Mouse (Mus musculus): ENCODE measurements around the gene Il16.

Il16 gene

DNA sequence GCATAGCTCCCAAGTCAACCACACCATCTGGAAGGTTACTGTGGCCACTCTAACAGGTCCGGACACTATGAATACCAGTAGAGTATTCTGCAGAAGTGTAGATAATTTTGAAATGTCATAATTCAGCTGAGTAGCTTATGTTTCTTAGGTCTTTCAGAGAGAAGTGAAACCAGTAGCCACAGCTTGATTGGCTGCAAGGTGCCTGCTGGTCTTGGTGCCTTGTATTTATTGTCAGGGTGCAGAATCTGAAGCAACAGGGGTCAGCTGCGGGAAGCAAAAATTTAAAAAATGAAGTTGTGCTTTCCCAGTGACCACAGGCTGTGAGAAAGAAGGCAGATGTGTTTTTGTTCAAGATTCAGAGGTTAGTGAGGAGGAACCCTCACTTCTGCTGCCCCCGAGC is 129.3 kb downstream of the Il16 start:
- DNase-seq (ENCODE audit: extremely low spot score, low read depth, low spot score), result no peak

DNA sequence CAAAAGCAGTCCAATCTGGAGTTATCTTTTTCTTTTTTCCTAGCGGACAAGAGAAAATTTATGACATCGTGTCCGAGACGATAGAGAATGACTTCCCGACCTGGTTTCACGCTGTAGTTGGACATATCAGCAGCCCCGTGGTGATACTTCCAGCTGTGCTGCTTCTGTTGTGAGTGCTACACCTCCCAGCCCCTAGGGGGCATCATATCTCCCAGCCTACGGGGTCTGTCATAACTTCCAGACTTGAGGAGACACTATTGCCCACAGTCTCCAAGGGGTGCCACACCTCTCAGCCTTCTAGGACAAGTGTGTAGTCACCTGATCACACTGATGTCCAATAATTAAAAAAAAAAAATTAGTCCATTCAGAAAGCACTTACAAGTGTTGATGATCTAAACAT is 129.7 kb downstream of the Il16 start:
- no peak for DNase-seq (ENCODE audit: extremely low spot score, low read depth, low spot score)

DNA sequence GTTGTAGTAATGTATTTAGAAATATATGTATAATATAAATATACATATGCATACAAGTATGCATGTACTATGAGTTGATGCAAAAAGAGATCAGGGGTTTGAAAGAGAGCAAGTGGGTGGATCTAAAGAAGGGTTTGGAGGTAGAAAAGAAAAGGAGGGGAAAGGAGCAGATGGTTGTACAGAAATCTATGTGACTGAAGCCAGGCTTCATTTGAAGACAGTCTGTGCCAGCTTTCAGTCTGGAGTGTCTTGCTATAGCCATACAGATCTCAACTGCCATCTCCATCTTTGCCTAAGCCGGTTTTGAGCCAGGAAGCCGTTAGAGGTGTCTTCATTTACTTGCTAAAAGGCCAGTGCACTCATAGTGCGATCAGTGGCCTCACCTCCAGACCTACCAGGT is 130.3 kb downstream of the Il16 start:
- no peak for DNase-seq (ENCODE audit: extremely low spot score, low read depth, low spot score)

DNA sequence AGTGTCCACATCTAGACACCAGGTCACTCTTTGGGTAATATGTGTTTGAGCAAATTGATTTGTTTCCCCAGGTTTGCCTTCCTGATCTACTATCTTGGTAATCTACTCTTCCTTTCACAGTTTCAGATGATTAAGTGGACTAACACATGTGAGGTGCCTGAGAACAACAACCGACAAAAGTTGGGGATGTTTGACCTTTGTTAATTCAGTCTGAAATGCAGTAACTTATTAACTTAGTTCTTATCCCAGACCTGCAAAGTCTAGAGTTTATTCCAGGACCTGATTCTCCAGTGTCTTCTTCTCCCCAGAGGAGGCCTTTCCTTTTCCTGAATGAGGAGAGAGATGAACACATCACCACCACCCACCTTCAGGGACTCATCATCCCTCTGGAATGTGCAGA is 133.6 kb downstream of the Il16 start:
- no peak for DNase-seq (ENCODE audit: extremely low spot score, low read depth, low spot score)

DNA sequence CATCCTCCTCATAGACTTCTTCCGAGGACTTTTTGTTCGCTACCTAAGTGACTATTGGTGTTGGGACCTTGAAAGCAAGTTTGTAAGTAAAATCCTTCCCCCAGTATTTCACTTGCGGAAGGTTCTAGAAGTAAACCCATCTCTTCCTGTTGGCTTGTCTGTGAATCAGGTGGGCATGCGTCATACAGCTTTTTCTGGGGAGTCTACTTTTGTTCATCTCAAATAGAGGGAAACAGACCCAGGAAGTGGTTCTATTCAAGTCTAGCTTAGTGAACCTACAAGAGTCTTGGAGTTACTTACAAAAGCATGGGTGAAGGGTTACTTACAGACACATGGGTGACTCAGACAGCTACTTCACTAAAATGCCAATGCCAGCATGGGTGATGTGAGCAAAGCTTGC is 135.6 kb downstream of the Il16 start:
- DNase-seq (ENCODE audit: extremely low spot score, low read depth, low spot score), result no peak

DNA sequence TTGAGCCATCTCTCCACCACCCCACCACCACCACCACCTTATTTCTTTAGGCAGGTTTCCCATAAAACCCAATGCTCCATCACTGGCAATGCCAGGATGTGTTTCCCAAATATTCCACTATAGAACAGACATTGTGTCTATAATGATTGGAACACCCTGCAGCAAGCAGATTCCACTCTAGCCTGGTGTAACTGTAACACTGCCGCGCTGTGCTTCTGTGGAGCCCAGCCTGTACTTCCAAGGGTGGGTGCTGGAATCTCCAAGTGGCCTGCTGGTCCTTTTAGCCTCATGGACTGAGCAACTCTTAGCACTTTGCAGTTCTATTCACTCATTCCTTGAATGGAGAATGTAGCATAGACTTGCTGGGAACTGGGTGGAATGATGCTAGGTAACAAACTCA is 138.7 kb downstream of the Il16 start:
- DNase-seq (ENCODE audit: extremely low spot score, low read depth, low spot score), result no peak

DNA sequence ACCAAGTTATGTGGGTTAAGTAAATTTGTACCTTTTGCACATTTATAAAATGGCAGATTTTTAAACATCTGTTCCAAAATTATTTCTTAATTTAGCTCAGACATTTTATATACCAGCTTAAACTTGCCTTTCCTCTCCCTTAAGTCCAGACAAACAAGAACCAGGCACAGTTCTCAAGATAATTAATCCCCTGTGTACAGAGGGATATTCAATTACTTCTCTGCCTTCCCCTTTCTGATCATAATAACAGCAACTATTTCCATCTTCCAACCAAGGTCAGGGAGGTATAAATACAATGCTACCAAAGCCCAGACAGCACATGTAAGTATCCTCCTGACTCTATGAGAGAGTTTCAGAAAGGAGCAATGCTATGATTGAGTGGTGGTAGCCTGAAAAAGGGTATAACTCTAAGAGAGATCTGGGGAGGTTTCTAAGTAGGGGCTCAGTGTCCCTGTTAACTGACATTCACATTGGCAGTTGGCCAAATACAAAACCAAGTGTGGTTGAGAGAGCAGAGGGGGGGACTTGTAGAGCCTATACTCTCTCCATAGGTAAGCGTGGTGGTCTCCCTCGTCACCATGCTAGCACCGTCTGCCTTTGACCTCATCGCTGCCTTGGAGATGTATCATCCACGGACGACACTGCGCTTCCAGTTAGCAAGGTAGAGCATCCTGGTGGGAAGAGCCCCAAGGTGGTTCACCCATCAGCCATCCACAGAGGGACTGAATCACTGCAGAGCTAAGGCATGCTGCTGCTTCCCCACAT is 141.2 kb downstream of the Il16 start:
- no peak for DNase-seq (ENCODE audit: extremely low spot score, low read depth, low spot score)

DNA sequence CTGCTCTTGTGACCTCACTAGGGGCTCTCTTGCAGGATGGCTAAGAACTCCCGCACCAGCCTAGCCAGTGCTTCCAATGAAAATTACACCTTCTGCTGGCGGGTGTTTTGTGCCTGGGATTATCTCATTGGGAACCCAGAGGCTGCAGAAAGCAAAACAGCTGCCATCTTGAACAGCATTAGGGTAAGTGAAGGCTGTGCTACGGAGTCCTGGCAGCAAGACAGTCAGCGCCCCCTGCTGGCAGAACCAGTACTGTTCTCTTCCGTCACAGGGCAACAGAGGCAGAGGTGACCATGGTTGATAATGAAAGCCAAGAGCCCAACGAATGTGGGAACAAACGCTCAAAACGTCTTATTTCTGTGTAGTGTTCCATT is 145.6 kb downstream of the Il16 start:
- peak; percentile 16 for DNase-seq (ENCODE audit: extremely low spot score, low read depth, low spot score)

DNA sequence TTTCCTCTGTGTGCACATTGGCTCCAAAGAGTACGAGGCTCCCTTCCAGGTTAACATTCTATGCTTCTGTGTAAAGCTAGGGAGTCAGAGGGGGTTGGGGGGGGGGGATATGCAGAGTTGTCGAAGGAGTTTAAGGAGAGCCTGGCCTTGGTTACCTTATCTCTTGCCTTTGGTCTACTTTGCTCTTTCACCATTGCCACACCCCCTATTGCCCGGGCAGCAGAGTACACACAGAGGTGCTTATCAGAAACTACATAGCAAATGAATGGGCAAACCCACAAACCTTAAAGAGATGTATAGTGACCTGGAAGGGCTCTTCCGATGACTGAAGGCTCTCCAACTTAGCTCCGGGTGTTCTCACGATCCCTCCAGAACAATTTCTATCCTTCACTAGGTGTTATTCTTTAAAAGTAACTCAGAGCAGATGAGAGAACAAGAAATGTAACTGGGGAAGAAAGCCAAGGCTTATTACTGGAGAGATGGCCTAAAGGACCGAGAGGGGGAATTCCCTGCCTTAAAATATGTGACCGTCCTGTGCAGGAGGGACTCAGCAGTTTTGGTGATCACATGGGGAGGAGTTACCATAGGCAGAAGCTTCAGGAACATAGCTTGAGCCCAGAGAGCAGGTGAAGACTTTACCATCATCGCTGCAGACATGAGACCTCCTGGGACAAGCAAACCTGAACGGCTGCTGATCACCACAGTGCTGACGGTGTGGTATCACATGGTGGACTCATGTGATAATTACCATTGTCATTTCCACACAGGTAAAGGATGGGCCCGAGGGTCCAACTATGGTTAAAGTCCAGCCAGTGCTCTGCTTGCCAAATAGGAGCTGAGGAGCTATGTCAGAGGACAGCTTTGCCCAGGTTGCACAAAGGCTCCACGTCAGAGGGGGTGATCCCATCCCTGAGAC is 146.3 kb downstream of the Il16 start:
- DNase-seq (ENCODE audit: extremely low spot score, low read depth, low spot score), result no peak

DNA sequence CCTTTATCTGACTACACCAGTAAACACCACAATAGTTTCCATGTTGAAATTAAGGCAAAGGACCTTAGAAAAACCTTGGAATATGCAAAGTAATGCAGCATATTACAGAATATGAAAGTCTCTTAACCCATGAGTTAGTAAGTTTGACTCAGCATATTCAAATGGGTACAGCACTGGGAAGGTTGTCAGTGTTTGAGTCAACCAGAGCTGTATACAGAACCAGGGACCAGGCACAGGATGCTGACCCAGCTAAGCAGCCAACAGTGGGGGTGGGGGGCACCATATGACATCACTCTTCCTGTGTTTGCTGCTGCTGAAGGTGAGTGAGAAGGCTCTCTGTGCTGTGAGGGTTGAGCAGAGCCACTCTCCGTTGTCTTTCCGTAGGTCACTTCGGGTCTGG is 148.5 kb downstream of the Il16 start:
- DNase-seq (ENCODE audit: extremely low spot score, low read depth, low spot score), result no peak

DNA sequence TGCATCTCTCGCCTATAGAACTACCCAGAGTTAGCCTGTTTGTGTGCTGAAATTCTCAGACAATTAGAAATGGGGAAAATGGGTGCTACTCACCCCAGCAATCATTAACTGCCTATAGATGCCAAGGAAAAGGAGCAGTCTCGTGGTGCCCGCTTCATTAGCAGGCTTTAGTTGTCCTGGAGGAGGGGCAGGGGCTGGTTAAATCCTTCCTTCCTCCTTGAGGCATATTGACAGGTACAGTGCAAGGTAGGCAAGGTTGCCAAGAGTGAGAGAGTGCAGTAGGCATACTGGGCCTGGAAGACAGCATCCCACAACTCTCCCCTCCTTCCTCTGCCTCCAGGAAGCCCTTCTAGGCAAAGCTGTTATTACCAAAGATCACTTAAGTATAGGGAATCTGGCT is 151.5 kb downstream of the Il16 start:
- no peak for DNase-seq (ENCODE audit: extremely low spot score, low read depth, low spot score)
